Mouse (Mus musculus) brain, embryonic 14.5 days (tissue): ENCODE results near the gene Kctd8. TPM values are rescaled to one million over a fixed set of nuclear protein-coding genes. Genes with fewer than 3 reads are reported as not detected.

Experiments
- DNase-seq: peaks from one replicate; pipeline ENCODE4 v3.0.0-alpha.2; 2011; ENCODE audit warnings: low read depth
- CTCF ChIP-seq: fragments of 200-500 bp; IDR thresholded peaks from 2 replicates; pipeline ENCODE4 v1.5.1; 2012; ENCODE audit warnings: inconsistent platforms, mild to moderate bottlenecking, moderate library complexity, borderline replicate concordance; ENCODE audit not compliant: insufficient read depth, insufficient read length; ENCODE audit errors: extremely low read depth
- POLR2A ChIP-seq: fragments of 200-500 bp; IDR thresholded peaks from 2 replicates; pipeline ENCODE4 v1.6.1; 2012; ENCODE audit warnings: mild to moderate bottlenecking, inconsistent platforms, borderline replicate concordance; ENCODE audit not compliant: poor library complexity, insufficient read depth, insufficient read length, severe bottlenecking; ENCODE audit errors: extremely low read depth
- polyA plus RNA-seq: library from polyadenylated mRNA; depleted of rRNA; stranded (reverse); fragments of >200 nt; gene quantifications from 2 replicates; pipeline ENCODE4 v1.2.3, GENCODE M21; 2012; rRNA removed

Gene Kctd8
- polyA plus RNA-seq, 1 experiment, result 11.7 TPM

DNA sequence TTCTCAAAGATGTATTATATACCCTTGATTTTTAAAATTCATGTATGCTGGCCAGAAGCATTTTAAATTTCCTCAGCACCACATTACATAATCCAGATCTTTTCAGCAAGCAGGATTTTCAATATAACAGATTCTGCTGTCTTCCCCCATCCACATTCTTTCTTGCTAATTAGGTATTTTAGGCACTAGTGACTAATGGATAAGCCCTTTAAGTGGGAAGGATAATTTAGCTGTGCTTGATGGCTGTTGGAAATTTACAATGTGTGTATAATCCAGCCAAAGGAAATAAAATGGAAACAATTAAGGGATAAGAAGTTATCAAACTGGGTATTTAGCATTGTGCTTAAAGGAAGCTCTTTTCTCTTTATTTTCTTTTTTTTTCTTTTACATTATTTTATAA, 252.6 kb downstream of the Kctd8 start:
- TF ChIP-seq POLR2A (no peak), CTCF (no peak)
- DNase-seq, result peak; percentile 65

Other genes starting within 250 kb of the Kctd8 start
- 0.10 and 0.11 TPM in 2 replicates for gene Yipf7, start 201.0 kb upstream of the Kctd8 start, polyA plus RNA-seq
- 52.1 and 56.5 TPM in 2 replicates for gene Guf1, start 215.2 kb upstream of the Kctd8 start, polyA plus RNA-seq